Mouse (Mus musculus) spleen, adult 2 months (tissue): ENCODE measurements around the gene Phip.

Source experiments
- CTCF ChIP-seq: fragments of 200-500 bp; IDR thresholded peaks from 2 replicates; pipeline ENCODE4 v1.5.1; 2011; ENCODE audit warnings: mild to moderate bottlenecking, inconsistent platforms; ENCODE audit not compliant: insufficient read depth, insufficient read length, insufficient replicate concordance; ENCODE audit errors: extremely low read depth
- POLR2A ChIP-seq: fragments of 200-500 bp; IDR thresholded peaks from 2 replicates; pipeline ENCODE4 v1.6.1; 2011; ENCODE audit warnings: low read depth, low read length, inconsistent platforms

DNA sequence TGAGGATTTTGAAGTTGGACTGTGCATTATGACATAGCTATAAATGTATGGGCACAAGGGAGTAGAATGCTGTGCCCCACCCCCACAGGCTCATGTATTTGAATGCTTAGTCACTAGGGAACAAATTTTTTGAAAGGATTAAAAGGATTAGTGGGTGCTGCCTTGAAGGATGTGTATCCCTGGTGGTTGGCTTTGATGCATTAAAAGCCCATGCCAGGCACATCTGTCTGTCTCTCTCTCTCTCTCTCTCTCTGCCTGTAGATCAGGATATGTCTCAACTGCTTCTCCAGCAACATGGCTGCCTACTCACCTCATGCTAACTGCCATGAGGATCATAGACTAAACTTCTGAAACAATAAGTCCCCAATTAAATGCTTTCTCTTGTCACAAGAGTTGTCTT lies 23.0 kb downstream of the Phip start:
- no peak for TF ChIP-seq CTCF
- no peak for TF ChIP-seq POLR2A
